Mouse (Mus musculus): ENCODE data around the gene Smim13. TPM values are rescaled to one million over a fixed set of nuclear protein-coding genes. Genes with fewer than 3 reads are reported as not detected.
"Not testable (repeated sequence)": the region's sequence is repeated elsewhere in the genome, so short reads cannot be mapped to it uniquely, and the experiment has no call there.

The Smim13 gene
- total RNA-seq (2021): 10 to 100 TPM; 23.4 to 24.5 TPM
- long read RNA-seq, experiment 1, full-length matches to known transcripts: 61 of 67 reads
- long read RNA-seq, experiment 1, partial matches to known transcripts: 0 of 67 reads
- long read RNA-seq, experiment 1, other reads (novel, unspliced or antisense): 6 of 67 reads
- long read RNA-seq, experiment 2, full-length matches to known transcripts: 42 of 47 reads
- long read RNA-seq, experiment 2, partial matches to known transcripts: 2 of 47 reads
- long read RNA-seq, experiment 2, other reads (novel, unspliced or antisense): 3 of 47 reads

GRCm38 (mm10) chr13:41249538-41250317, at the start of gene Smim13:
Smim13 (plus strand) TSS chr13:41249844.
- peak; percentile 85 for DNase-seq

GRCm38 (mm10) chr13:41200861-41201260, 48.8 kb upstream of the Smim13 start:
- no peak for DNase-seq

- no peak for DNase-seq
Observed at GRCm38 (mm10) chr13:41203289-41203688, 46.4 kb upstream of the Smim13 start.

- DNase-seq: no peak
Observed at GRCm38 (mm10) chr13:41203691-41204090, 46.0 kb upstream of the Smim13 start.

- DNase-seq: not testable (repeated sequence)
Observed at GRCm38 (mm10) chr13:41205568-41205967, 44.1 kb upstream of the Smim13 start.

GRCm38 (mm10) chr13:41206241-41206640, 43.4 kb upstream of the Smim13 start:
- DNase-seq: no peak

GRCm38 (mm10) chr13:41211276-41211675, 38.4 kb upstream of the Smim13 start:
- DNase-seq: no peak

GRCm38 (mm10) chr13:41212558-41213322, 36.9 kb upstream of the Smim13 start:
- DNase-seq: no peak

GRCm38 (mm10) chr13:41215669-41216068, 34.0 kb upstream of the Smim13 start:
- DNase-seq: no peak

- DNase-seq: no peak
Observed at GRCm38 (mm10) chr13:41216236-41216635, 33.4 kb upstream of the Smim13 start.

GRCm38 (mm10) chr13:41219056-41219455, 30.6 kb upstream of the Smim13 start:
- no peak for DNase-seq

- DNase-seq: no peak
Observed at GRCm38 (mm10) chr13:41219687-41220303, 29.8 kb upstream of the Smim13 start.

- DNase-seq: peak; percentile 73
Observed at GRCm38 (mm10) chr13:41220304-41220834, 29.3 kb upstream of the Smim13 start, which contains the start of gene Elovl2. Elovl2 (minus strand) TSS chr13:41220405.

- no peak for DNase-seq
Observed at GRCm38 (mm10) chr13:41226513-41226912, 23.1 kb upstream of the Smim13 start.

- no peak for DNase-seq
Observed at GRCm38 (mm10) chr13:41228060-41228459, 21.6 kb upstream of the Smim13 start.

- no peak for DNase-seq
Observed at GRCm38 (mm10) chr13:41230256-41230655, 19.4 kb upstream of the Smim13 start.

GRCm38 (mm10) chr13:41231389-41231983, 18.2 kb upstream of the Smim13 start:
- DNase-seq: no peak

- DNase-seq: no peak
Observed at GRCm38 (mm10) chr13:41232209-41232608, 17.4 kb upstream of the Smim13 start.

GRCm38 (mm10) chr13:41233241-41233640, 16.4 kb upstream of the Smim13 start:
- DNase-seq: no peak

- no peak for DNase-seq
Observed at GRCm38 (mm10) chr13:41235181-41235580, 14.5 kb upstream of the Smim13 start.

Measured in gastrocnemius, postnatal 10 days (tissue).